Mouse (Mus musculus) lung, embryonic 16.5 days (tissue): ENCODE data around the gene Tlr2. TPM values are rescaled to one million over a fixed set of nuclear protein-coding genes. Genes with fewer than 3 reads are reported as not detected.
A peak's percentile ranks its signal among the peaks of the same experiment; 100 is the strongest.

Experiments
- ATAC-seq: fragments of 200-750 bp; cut with Nextera tagmentation; 2 replicates; pipeline ENCODE4 v1.8.0; 2017; ENCODE audit warnings: low read depth, mild to moderate bottlenecking, moderate library complexity
- H3K27ac ChIP-seq: fragments of 300-500 bp; sonication (generic); 2 replicates; pipeline ENCODE4 v1.5.1; 2014; ENCODE audit warnings: mild to moderate bottlenecking, control low read depth, low read length
- H3K27me3 ChIP-seq: fragments of 300-500 bp; sonication (generic); 2 replicates; pipeline ENCODE4 v1.6.1; 2014; ENCODE audit warnings: low read depth, low read length, mixed read lengths; ENCODE audit not compliant: control insufficient read depth, insufficient read depth
- H3K36me3 ChIP-seq: fragments of 300-500 bp; sonication (generic); 2 replicates; pipeline ENCODE4 v1.6.1; 2014; ENCODE audit warnings: low read length; ENCODE audit not compliant: control insufficient read depth, insufficient read depth
- H3K4me1 ChIP-seq: fragments of 300-500 bp; sonication (generic); replicated peaks from 2 replicates; pipeline ENCODE4 v1.6.1; 2014; ENCODE audit warnings: low read length, mixed read lengths; ENCODE audit not compliant: control insufficient read depth, insufficient read depth
- H3K4me2 ChIP-seq: fragments of 300-500 bp; sonication (generic); 2 replicates; pipeline ENCODE4 v1.6.1; 2014; ENCODE audit warnings: low read depth, low read length, control low read depth
- H3K4me3 ChIP-seq: fragments of 300-500 bp; sonication (generic); 2 replicates; pipeline ENCODE4 v1.5.1; 2014; ENCODE audit warnings: mild to moderate bottlenecking, low read length, control low read depth
- H3K9ac ChIP-seq: fragments of 300-500 bp; sonication (generic); 2 replicates; pipeline ENCODE4 v1.6.1; 2014; ENCODE audit warnings: low read length, control low read depth
- H3K9me3 ChIP-seq: fragments of 300-500 bp; sonication (generic); 2 replicates; pipeline ENCODE4 v1.6.1; 2016; ENCODE audit warnings: low read length; ENCODE audit not compliant: control insufficient read depth
- WGBS: fragments of 180-500 bp; shearing (Covaris S2); extraction: QIAGEN DNeasy Blood & Tissue Kit; methylation state at CpG from one replicate; pipeline ENCODE4 v1.1.7; 2014; 5-methylcytosine and 5-hydroxymethylcytosine counted together
- polyA plus RNA-seq: library from polyadenylated mRNA; unstranded; fragments of >200 nt; fragmentation: Nextera tagmentation; extraction: Ambion mirVana; gene quantifications from 2 replicates; pipeline ENCODE4 v1.2.1, GENCODE M21; 2015

Gene Tlr2
- polyA plus RNA-seq, 1 experiment from 2014 or later, result 4.8 TPM

GRCm38 (mm10) chr3:83808483-83808882, 33.1 kb downstream of the Tlr2 start:
- Histone ChIP-seq H3K4me3 (no peak overlapping the region), H3K27ac (no peak overlapping the region), H3K36me3 (no peaks in the 10 kb centered on the region), H3K27me3 (no peaks in the 10 kb centered on the region), H3K4me2 (no peak overlapping the region), H3K4me1 (no peaks in the 10 kb centered on the region), H3K9me3 (no peaks in the 10 kb centered on the region), H3K9ac (no peak overlapping the region)
- ATAC-seq, result no peak
- WGBS, result 80% methylated on average over 12 of the region's 12 CpGs

- Histone ChIP-seq H3K4me1 (no peaks in the 10 kb centered on the region), H3K9ac (no peak overlapping the region), H3K9me3 (no peaks in the 10 kb centered on the region), H3K36me3 (no peaks in the 10 kb centered on the region), H3K27me3 (no peaks in the 10 kb centered on the region), H3K4me3 (no peak overlapping the region), H3K4me2 (no peak overlapping the region), H3K27ac (no peak overlapping the region)
- ATAC-seq, result no peak
- WGBS, result 94% methylated on average over 4 of the region's 4 CpGs
Observed at GRCm38 (mm10) chr3:83801649-83802155, 39.9 kb downstream of the Tlr2 start.

- Histone ChIP-seq H3K27me3 (no peaks in the 10 kb centered on the region), H3K4me3 (no peak overlapping the region), H3K9ac (no peak overlapping the region), H3K4me1 (no peaks in the 10 kb centered on the region), H3K27ac (no peak overlapping the region), H3K9me3 (no peaks in the 10 kb centered on the region), H3K4me2 (no peak overlapping the region), H3K36me3 (no peaks in the 10 kb centered on the region)
- WGBS, result 69% methylated on average over 7 of the region's 7 CpGs
- ATAC-seq, result no peak
Observed at GRCm38 (mm10) chr3:83799486-83799885, 42.1 kb downstream of the Tlr2 start.

- H3K27ac ChIP-seq, result no peak overlapping the region
Observed at GRCm38 (mm10) chr3:83797828-83798227, 43.7 kb downstream of the Tlr2 start.

GRCm38 (mm10) chr3:83797098-83797497, 44.5 kb downstream of the Tlr2 start:
- H3K9ac ChIP-seq, result no peak overlapping the region
- no peaks in the 10 kb centered on the region for H3K27me3 ChIP-seq
- no peaks in the 10 kb centered on the region for H3K36me3 ChIP-seq
- H3K9me3 ChIP-seq, result no peaks in the 10 kb centered on the region
- no peak for ATAC-seq
- no peak overlapping the region for H3K4me2 ChIP-seq
- H3K4me3 ChIP-seq, result no peak overlapping the region
- no peaks in the 10 kb centered on the region for H3K4me1 ChIP-seq
- H3K27ac ChIP-seq, result no peak overlapping the region
- 61% methylated on average over 6 of the region's 6 CpGs for WGBS

More at GRCm38 (mm10) chr3:83797828-83798227, 43.7 kb downstream of the Tlr2 start:
- H3K4me2 ChIP-seq, result no peak overlapping the region
- no peaks in the 10 kb centered on the region for H3K36me3 ChIP-seq
- WGBS, result 4% methylated on average over 10 of the region's 10 CpGs
- no peaks in the 10 kb centered on the region for H3K4me1 ChIP-seq
- no peak overlapping the region for H3K9ac ChIP-seq
- peak; percentile 76 for ATAC-seq
- no peaks in the 10 kb centered on the region for H3K27me3 ChIP-seq
- no peak overlapping the region for H3K4me3 ChIP-seq
- no peaks in the 10 kb centered on the region for H3K9me3 ChIP-seq

- 78% methylated on average over 3 of the region's 3 CpGs for WGBS
- H3K9me3 ChIP-seq, result peaks cover 2% of the 10 kb centered on the region; the same call in 1 of the 2 replicates
- H3K36me3 ChIP-seq, result no peaks in the 10 kb centered on the region
- H3K4me3 ChIP-seq, result no peak overlapping the region
- H3K27ac ChIP-seq, result no peak overlapping the region
- no peak overlapping the region for H3K9ac ChIP-seq
- H3K4me1 ChIP-seq, result no peaks in the 10 kb centered on the region; the same call in 1 of the 2 replicates
- ATAC-seq, result no peak
- H3K27me3 ChIP-seq, result no peaks in the 10 kb centered on the region; the same call in 1 of the 2 replicates
- no peak overlapping the region for H3K4me2 ChIP-seq
Observed at GRCm38 (mm10) chr3:83791444-83791843, 50.1 kb downstream of the Tlr2 start.

GRCm38 (mm10) chr3:83789651-83790451, 51.7 kb downstream of the Tlr2 start:
- Histone ChIP-seq H3K4me3 (peak overlapping the region; percentile 68), H3K4me1 (peaks cover under 1% of the 10 kb centered on the region; the same call in 1 of the 2 replicates), H3K4me2 (peak overlapping the region; percentile 90), H3K27me3 (no peaks in the 10 kb centered on the region; the same call in 1 of the 2 replicates), H3K27ac (no peak overlapping the region), H3K9ac (peak overlapping the region; percentile 71), H3K9me3 (peaks cover 2% of the 10 kb centered on the region; the same call in 1 of the 2 replicates), H3K36me3 (no peaks in the 10 kb centered on the region)
- peak; percentile 72 for ATAC-seq
- 1% methylated on average over 43 of the region's 44 CpGs for WGBS

GRCm38 (mm10) chr3:83787776-83788305, 53.7 kb downstream of the Tlr2 start:
- Histone ChIP-seq H3K4me3 (no peak overlapping the region), H3K9ac (no peak overlapping the region), H3K27ac (no peak overlapping the region), H3K4me1 (peaks cover 16% of the 10 kb centered on the region), H3K27me3 (no peaks in the 10 kb centered on the region; the same call in 1 of the 2 replicates), H3K9me3 (peaks cover 2% of the 10 kb centered on the region; the same call in 1 of the 2 replicates), H3K4me2 (no peak overlapping the region), H3K36me3 (no peaks in the 10 kb centered on the region)
- no peak for ATAC-seq
- 80% methylated on average over 7 of the region's 7 CpGs for WGBS

GRCm38 (mm10) chr3:83787086-83787485, 54.5 kb downstream of the Tlr2 start:
- WGBS, result 72% methylated on average over 2 of the region's 2 CpGs
- H3K9ac ChIP-seq, result no peak overlapping the region
- H3K9me3 ChIP-seq, result peaks cover 2% of the 10 kb centered on the region; the same call in 1 of the 2 replicates
- ATAC-seq, result no peak
- H3K4me1 ChIP-seq, result peaks cover 16% of the 10 kb centered on the region
- H3K27ac ChIP-seq, result no peak overlapping the region
- H3K27me3 ChIP-seq, result no peaks in the 10 kb centered on the region; the same call in 1 of the 2 replicates
- H3K4me3 ChIP-seq, result no peak overlapping the region
- H3K4me2 ChIP-seq, result no peak overlapping the region
- H3K36me3 ChIP-seq, result no peaks in the 10 kb centered on the region
